Mouse (Mus musculus) kidney, adult 2 months (tissue): ENCODE results near the gene Gper1. TPM values are rescaled to one million over a fixed set of nuclear protein-coding genes. Genes with fewer than 3 reads are reported as not detected.

Experiments used
- DNase-seq: peaks from one replicate; pipeline ENCODE4 v3.0.0; 2021
- H3K27ac ChIP-seq: fragments of 200-500 bp; 2 replicates; pipeline ENCODE4 v1.5.1; 2012; ENCODE audit warnings: low read depth, low read length, control low read depth, inconsistent platforms; ENCODE audit not compliant: insufficient read depth
- H3K27me3 ChIP-seq: fragments of 200-500 bp; replicated peaks from 2 replicates; pipeline ENCODE4 v1.6.1; 2012; ENCODE audit warnings: mild to moderate bottlenecking, moderate library complexity, low read length, inconsistent platforms; ENCODE audit not compliant: control insufficient read depth, insufficient read depth
- H3K36me3 ChIP-seq: fragments of 200-500 bp; 2 replicates; pipeline ENCODE4 v1.6.1; 2012; ENCODE audit warnings: mild to moderate bottlenecking, moderate library complexity, low read length, inconsistent platforms; ENCODE audit not compliant: control insufficient read depth, insufficient read depth
- H3K4me1 ChIP-seq: fragments of 200-500 bp; 2 replicates; pipeline ENCODE4 v1.6.1; 2011; ENCODE audit warnings: low read length; ENCODE audit not compliant: control insufficient read depth, insufficient read depth
- H3K4me3 ChIP-seq: fragments of 200-500 bp; 2 replicates; pipeline ENCODE4 v1.5.1; 2011; ENCODE audit warnings: mild to moderate bottlenecking, low read depth, low read length, control low read depth; ENCODE audit not compliant: insufficient read depth
- CTCF ChIP-seq: fragments of 200-500 bp; conservative IDR thresholded peaks from 2 replicates; pipeline ENCODE4 v1.5.1; 2011; ENCODE audit warnings: low read depth, mild to moderate bottlenecking, control low read depth, low read length, moderate library complexity, mixed read lengths; ENCODE audit not compliant: insufficient read depth, insufficient read length
- POLR2A ChIP-seq: fragments of 200-500 bp; IDR thresholded peaks from one replicate; pipeline ENCODE4 v1.6.1; 2011; ENCODE audit warnings: low read depth, low read length, control low read depth
- WGBS: fragments of 180-500 bp; shearing (Covaris S2); methylation state at CpG from one replicate; pipeline ENCODE4 v1.1.7; 2018; 5-methylcytosine and 5-hydroxymethylcytosine counted together
- polyA plus RNA-seq: library from polyadenylated mRNA; depleted of rRNA; stranded (reverse); fragments of >200 nt; gene quantifications from 2 replicates; pipeline ENCODE4 v1.2.3, GENCODE M21; 2012

Gper1 gene
- polyA plus RNA-seq, 1 experiment: 2.7 TPM

DNA sequence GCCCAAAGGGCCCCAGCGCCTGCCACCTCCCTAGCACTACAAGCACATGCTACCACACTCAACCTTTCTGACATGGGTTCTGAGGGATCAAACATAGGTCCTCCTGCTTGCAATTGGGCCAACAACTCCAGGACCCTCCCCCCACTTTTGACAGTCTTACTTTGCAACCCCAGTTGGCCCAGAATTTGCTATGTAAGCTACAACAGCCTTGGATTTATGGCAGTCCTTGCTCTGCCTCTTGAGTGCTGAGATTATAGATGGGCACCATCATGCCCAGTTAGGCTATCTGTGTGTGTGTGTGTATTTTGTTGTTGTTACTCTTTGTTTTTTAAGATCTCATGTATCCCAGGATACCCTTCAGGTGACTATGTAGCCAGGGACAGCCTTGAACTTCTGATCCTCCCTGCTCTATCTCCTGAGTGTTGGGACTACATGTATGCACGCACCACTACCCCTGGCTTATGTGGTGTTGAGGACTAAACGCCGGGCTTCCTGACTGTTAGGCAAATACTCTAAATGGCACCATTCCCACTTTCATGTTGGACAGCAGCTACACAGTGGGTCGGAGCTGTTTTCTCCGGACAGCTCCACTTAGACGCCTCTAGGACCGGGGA is 43.1 kb upstream of the Gper1 start:
- Histone ChIP-seq H3K4me1 (peaks cover 60% of the 10 kb centered on the region), H3K27ac (peak overlapping the region; percentile 93), H3K4me3 (peak overlapping the region; percentile 5), H3K27me3 (no peaks in the 10 kb centered on the region), H3K36me3 (no peaks in the 10 kb centered on the region)
- WGBS: 14% methylated on average over 8 of the region's 8 CpGs
- TF ChIP-seq CTCF (no peak), POLR2A (no peak)
- no peak for DNase-seq

DNA sequence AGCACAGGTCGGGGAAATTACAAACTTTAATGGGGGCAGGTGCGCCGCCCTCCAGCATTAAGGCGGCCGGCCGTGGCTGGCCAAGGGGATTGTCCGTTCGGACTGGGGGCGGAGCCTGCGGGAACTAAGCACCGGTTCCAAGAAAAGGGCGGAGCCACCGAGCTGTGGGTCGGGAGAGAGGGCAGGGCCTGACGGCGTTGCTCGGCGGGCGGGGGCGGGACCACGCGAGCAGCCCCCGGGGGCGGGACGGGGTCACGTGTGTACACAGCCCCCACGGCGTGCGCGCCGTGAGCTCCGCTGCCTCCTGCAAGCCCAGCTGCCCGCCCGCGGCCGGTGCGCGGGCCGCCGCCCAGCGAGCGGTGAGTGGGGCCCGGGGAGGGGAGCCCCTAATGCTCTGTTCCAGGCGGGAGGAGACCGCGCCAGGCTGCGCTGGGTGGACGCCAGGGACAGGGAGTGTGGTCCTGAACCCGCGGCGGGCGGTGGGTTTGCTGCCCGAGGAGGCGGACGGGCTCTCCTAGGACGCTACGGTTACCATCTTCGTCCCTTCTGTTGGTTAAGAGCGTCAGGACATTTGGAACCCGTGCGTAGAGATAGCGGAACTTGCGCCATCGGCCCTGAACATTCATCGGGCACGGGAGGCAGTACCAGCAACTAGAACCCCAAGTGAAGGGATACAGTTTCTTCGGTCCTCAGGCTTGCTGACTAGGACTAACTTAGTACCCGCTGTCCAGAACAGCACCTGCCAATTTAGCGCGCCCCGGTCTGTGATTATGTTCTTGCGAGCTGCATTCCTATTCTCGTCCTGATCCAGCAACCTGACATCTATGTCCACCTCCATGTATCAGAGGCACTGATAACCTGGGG is 42.3 kb upstream of the Gper1 start:
- no peaks in the 10 kb centered on the region for H3K36me3 ChIP-seq
- H3K4me1 ChIP-seq: peaks cover 62% of the 10 kb centered on the region
- H3K27me3 ChIP-seq: no peaks in the 10 kb centered on the region
- WGBS: under 1% methylated on average over 73 of the region's 73 CpGs
- peak; percentile 99 for DNase-seq
- TF ChIP-seq POLR2A (no peak), CTCF (no peak)
- peak overlapping the region; percentile 86 for H3K4me3 ChIP-seq
- peak overlapping the region; percentile 98 for H3K27ac ChIP-seq

DNA sequence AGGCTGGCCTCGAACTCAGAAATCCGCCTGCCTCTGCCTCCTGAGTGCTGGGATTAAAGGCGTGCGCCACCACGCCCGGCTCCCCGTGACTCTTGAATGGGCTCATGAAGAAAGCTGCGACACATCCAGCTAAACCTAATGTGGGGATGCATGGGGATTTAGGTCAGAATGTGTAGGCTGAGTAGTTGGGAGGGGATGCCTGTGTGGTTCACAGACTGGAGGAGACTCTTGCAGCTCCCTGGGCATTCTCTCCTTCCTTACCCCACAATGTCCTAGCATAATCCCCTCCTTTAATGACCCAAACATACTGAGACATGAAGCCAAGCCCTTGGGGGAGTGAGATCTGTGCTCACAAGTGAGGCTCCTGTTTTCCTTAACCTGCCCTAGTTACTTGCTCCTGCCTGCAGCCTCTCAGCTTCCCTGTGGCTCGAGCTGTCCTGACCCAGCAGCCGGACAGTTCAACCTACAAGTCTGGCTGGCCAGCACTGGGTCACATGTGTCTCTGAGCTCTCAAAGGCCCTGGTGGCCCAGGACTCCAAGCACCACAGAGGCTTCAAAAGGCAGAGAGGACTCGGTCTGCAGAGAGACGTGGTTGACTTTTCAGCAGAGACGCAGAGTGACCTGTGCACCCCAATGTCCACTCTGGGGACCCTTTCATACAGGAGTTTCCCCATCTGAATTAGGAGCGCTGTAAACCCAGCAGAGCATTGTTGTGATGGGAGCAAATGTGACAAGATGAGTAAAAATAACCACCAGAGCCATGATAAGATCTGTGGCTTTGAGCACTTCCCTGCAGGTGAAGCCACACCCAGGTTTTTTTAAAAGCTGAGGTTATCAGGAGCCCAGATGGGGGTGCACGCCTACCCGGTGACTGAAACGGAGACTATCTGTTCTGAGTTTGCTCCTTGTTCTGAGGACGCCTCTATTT is 41.1 kb upstream of the Gper1 start:
- Histone ChIP-seq H3K4me3 (peak overlapping the region; percentile 42), H3K36me3 (no peaks in the 10 kb centered on the region), H3K4me1 (peaks cover 65% of the 10 kb centered on the region), H3K27me3 (no peaks in the 10 kb centered on the region), H3K27ac (peak overlapping the region; percentile 87)
- peak; percentile 68 for DNase-seq
- 49% methylated on average over 18 of the region's 18 CpGs for WGBS
- TF ChIP-seq CTCF: no peak
- no peak for TF ChIP-seq POLR2A

DNA sequence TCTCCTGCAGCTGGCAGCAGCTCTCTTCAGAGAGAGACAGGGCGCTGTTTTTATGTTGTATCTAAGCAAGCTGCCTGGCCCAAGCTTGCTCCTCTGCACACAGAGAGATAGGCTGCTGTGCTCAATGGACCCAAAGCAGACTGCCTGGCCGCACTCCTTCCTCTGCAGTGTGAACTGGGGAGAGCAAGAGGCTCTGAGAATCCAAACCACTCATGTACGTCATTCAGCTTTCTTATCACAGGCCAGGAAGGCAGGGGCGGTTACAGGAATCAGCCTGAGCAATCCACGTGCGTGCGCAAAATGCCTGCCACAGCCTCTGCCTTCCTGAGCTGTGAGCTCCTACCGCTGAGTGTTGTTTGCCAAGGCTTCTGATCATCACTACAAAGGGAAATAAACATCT is 40.2 kb upstream of the Gper1 start:
- Histone ChIP-seq H3K36me3 (no peaks in the 10 kb centered on the region), H3K27ac (peak overlapping the region; percentile 87), H3K4me1 (peaks cover 63% of the 10 kb centered on the region), H3K27me3 (no peaks in the 10 kb centered on the region), H3K4me3 (peak overlapping the region; percentile 23)
- DNase-seq: peak; percentile 79
- peak; percentile 59 for TF ChIP-seq POLR2A
- TF ChIP-seq CTCF: no peak; the same call in 1 of the 2 replicates
- WGBS: 30% methylated on average over 8 of the region's 8 CpGs

DNA sequence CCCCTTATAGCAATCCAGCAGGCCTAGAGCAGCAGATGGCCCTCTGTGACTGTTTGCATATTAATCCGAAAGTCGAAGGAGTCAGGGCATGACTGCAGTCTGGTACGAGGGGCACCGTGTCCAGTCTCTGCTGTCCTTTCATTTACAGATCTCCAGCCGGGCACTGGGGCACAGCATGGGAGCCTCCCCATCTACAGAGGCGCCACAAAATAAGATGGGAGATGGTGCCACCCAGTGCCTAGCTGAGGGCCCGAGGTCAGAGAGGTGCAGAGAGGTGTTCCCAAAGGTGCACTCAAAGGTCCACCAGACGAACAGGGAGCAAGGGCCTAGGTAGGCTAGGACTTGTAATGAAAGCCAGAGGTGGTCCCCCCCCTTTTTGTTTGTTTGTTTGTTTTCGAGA is 39.7 kb upstream of the Gper1 start:
- TF ChIP-seq CTCF (no peak), POLR2A (no peak)
- DNase-seq: no peak
- no peaks in the 10 kb centered on the region for H3K36me3 ChIP-seq
- WGBS: 50% methylated on average over 9 of the region's 9 CpGs
- no peaks in the 10 kb centered on the region for H3K27me3 ChIP-seq
- peaks cover 61% of the 10 kb centered on the region for H3K4me1 ChIP-seq
- no peak overlapping the region for H3K4me3 ChIP-seq
- peak overlapping the region; percentile 87; the same call in 1 of the 2 replicates for H3K27ac ChIP-seq

DNA sequence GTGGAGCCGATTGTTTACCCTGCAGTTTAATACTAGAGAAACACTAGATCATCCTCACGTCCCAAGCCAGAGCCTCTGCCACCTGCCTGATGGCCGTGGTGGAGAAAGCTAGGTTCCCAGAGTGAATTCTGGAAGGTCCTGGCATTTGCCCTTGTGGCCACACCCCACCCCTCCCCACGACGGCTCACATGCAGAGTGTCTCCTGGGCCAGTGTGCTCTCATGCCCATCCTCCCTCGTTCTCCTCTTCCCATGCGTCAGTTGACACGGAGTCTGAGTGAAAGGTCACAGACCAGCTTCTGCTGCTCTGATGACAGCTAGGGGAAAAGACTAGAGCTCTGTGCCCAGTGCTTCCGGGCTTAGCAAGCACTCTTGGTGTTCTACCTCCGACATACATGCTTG is 38.4 kb upstream of the Gper1 start:
- H3K27ac ChIP-seq: peak overlapping the region; percentile 35
- peaks cover 63% of the 10 kb centered on the region for H3K4me1 ChIP-seq
- DNase-seq: peak; percentile 82
- H3K27me3 ChIP-seq: no peaks in the 10 kb centered on the region
- H3K4me3 ChIP-seq: no peak overlapping the region
- 7% methylated on average over 10 of the region's 10 CpGs for WGBS
- TF ChIP-seq POLR2A (no peak), CTCF (0 out of 2 replicates have a peak, but pooled peaks have one; percentile 3)
- H3K36me3 ChIP-seq: no peaks in the 10 kb centered on the region
